Mouse (Mus musculus) cerebellum, adult 11 months (tissue): ENCODE data around the gene Map2k5.

Source experiments
- DNase-seq: peaks from one replicate; pipeline ENCODE4 v3.0.0; 2022

The Map2k5 gene

GRCm38 (mm10) chr9:63250841-63251626 is 126.7 kb downstream of the Map2k5 start:
- no peak for DNase-seq

GRCm38 (mm10) chr9:63248095-63248787 is 129.5 kb downstream of the Map2k5 start:
- no peak for DNase-seq

- DNase-seq: no peak
Observed at GRCm38 (mm10) chr9:63246568-63247169, 131.0 kb downstream of the Map2k5 start.

GRCm38 (mm10) chr9:63241961-63242360 is 135.7 kb downstream of the Map2k5 start:
- no peak for DNase-seq

- no peak for DNase-seq
Observed at GRCm38 (mm10) chr9:63241241-63241640, 136.5 kb downstream of the Map2k5 start.

- DNase-seq: no peak
Observed at GRCm38 (mm10) chr9:63234356-63234755, 143.3 kb downstream of the Map2k5 start.

GRCm38 (mm10) chr9:63230289-63230688 is 147.4 kb downstream of the Map2k5 start:
- DNase-seq: peak; percentile 4

- DNase-seq: no peak
Observed at GRCm38 (mm10) chr9:63229124-63229523, 148.6 kb downstream of the Map2k5 start.

- DNase-seq: no peak
Observed at GRCm38 (mm10) chr9:63222161-63222560, 155.5 kb downstream of the Map2k5 start.

GRCm38 (mm10) chr9:63219851-63220250 is 157.9 kb downstream of the Map2k5 start:
- DNase-seq: no peak

GRCm38 (mm10) chr9:63215031-63215430 is 162.7 kb downstream of the Map2k5 start:
- DNase-seq: no peak

- DNase-seq: no peak
Observed at GRCm38 (mm10) chr9:63206769-63207276, 170.9 kb downstream of the Map2k5 start.

- DNase-seq: no peak
Observed at GRCm38 (mm10) chr9:63203461-63203860, 174.2 kb downstream of the Map2k5 start.

GRCm38 (mm10) chr9:63201376-63202323 is 176.1 kb downstream of the Map2k5 start:
- no peak for DNase-seq

GRCm38 (mm10) chr9:63197252-63197651 is 180.4 kb downstream of the Map2k5 start:
- DNase-seq: no peak

- no peak for DNase-seq
Observed at GRCm38 (mm10) chr9:63196114-63196682, 181.5 kb downstream of the Map2k5 start.

- no peak for DNase-seq
Observed at GRCm38 (mm10) chr9:63195523-63195922, 182.2 kb downstream of the Map2k5 start.

- no peak for DNase-seq
Observed at GRCm38 (mm10) chr9:63194791-63195190, 182.9 kb downstream of the Map2k5 start.

GRCm38 (mm10) chr9:63192809-63193208 is 184.9 kb downstream of the Map2k5 start:
- no peak for DNase-seq

- DNase-seq: no peak
Observed at GRCm38 (mm10) chr9:63187310-63187709, 190.4 kb downstream of the Map2k5 start.

- DNase-seq: no peak
Observed at GRCm38 (mm10) chr9:63185249-63185648, 192.5 kb downstream of the Map2k5 start.

GRCm38 (mm10) chr9:63183864-63184263 is 193.8 kb downstream of the Map2k5 start:
- no peak for DNase-seq
